Mouse (Mus musculus): Measurements from ENCODE around the gene Tmem88.

GRCm38 (mm10) chr11:69400083-69400850, 2.2 kb upstream of the Tmem88 start:
- no peak for TF ChIP-seq MYC (IDR thresholded peaks at IDR 0.05; ENCODE audit: low read depth, low read length)
- TF ChIP-seq POLR2A (IDR thresholded peaks at IDR 0.05; ENCODE audit: low read depth, low read length): no peak
- no peak for TF ChIP-seq MXI1 (IDR thresholded peaks at IDR 0.05; ENCODE audit: low read depth, low read length)
- no peak for TF ChIP-seq CTCF (conservative IDR thresholded peaks at IDR 0.05 in 1 of 2, IDR thresholded peaks at IDR 0.05 in 1 of 2; ENCODE audit: low read depth in 2 of 2, low read length in 2 of 2)
- TF ChIP-seq MAX (IDR thresholded peaks at IDR 0.05; ENCODE audit: low read length): no peak
- TF ChIP-seq EP300 (IDR thresholded peaks at IDR 0.05; ENCODE audit: low read length): no peak
- TF ChIP-seq UBTF (IDR thresholded peaks at IDR 0.05; ENCODE audit: low read depth, low read length): no peak
- TF ChIP-seq KAT2A (IDR thresholded peaks at IDR 0.05; ENCODE audit: insufficient replicate concordance, low read length): no peak
- no peak for TF ChIP-seq ZC3H11A (IDR thresholded peaks at IDR 0.05; ENCODE audit: low read depth, low read length)
- no peak for TF ChIP-seq HCFC1 (IDR thresholded peaks at IDR 0.05; ENCODE audit: low read depth, low read length)
- TF ChIP-seq USF1 (IDR thresholded peaks at IDR 0.05; ENCODE audit: low read depth, low read length): no peak
- no peak for TF ChIP-seq MEF2A (IDR thresholded peaks at IDR 0.05; ENCODE audit: borderline replicate concordance, low read depth, low read length)

Measured in CH12.LX (cell line).